Mouse (Mus musculus): ENCODE results near the gene Efna1. TPM values are rescaled to one million over a fixed set of nuclear protein-coding genes. Genes with fewer than 3 reads are reported as not detected.

Gene Efna1
- polyA plus RNA-seq, 1 experiment from 2014 or later: 5.3 TPM

DNA sequence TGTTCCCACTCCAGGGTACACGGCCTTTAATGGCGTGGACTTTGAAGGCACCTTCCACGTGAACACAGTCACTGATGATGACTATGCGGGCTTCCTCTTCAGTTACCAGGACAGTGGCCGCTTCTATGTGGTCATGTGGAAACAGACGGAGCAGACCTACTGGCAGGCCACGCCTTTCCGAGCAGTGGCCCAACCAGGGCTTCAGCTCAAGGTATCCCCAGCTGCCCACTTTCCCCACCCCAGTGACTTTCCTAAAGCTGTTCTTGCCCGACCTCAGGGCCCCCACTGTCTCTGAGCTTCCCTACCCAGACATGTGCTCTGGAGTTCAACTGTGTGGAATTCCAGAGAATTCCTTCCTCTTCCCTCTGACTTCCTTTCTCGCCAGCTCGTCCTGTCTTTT lies 56.1 kb downstream of the Efna1 start:
- no peaks in the 10 kb centered on the region for H3K36me3 ChIP-seq
- no peaks in the 10 kb centered on the region for H3K9me3 ChIP-seq (replicated peaks)
- H3K27ac ChIP-seq: no peak overlapping the region
- H3K9ac ChIP-seq: no peak overlapping the region
- no peak for ATAC-seq
- WGBS (ENCODE audit: insufficient replicate concordance): 56% methylated on average over 11 of the region's 11 CpGs
- H3K4me1 ChIP-seq: peaks cover 31% of the 10 kb centered on the region
- peaks cover 77% of the 10 kb centered on the region for H3K27me3 ChIP-seq (replicated peaks)
- no peak overlapping the region for H3K4me2 ChIP-seq
- no peak overlapping the region for H3K4me3 ChIP-seq

MicroRNAs encoded within 50 kb of the gene (microRNA counts, 519-probe panel; counts per million panel counts)
- microRNA mmu-miR-92b: 582 counts per million, percentile 70 among the panel's probes with 10 or more counts

Small RNAs within 50 kb of the gene (microRNA-seq; reads per million reads assigned to microRNA genes)
- 150 reads per million, percentile 51 among the genes with 10 or more reads in this experiment for gene Mir92b

Other genes with a start within 250 kb of the Efna1 start
- 7.7 and 8.8 TPM in 2 replicates for gene Rusc1, start 187.8 kb downstream of the Efna1 start, polyA plus RNA-seq (2016; fragmentation: Nextera tagmentation; extraction: Ambion mirVana)
- gene Gm43738, start 180.0 kb downstream of the Efna1 start, polyA plus RNA-seq (2016; fragmentation: Nextera tagmentation; extraction: Ambion mirVana): 0.06 TPM in 1 of 2 replicates, not detected in the other
- 284 and 291 TPM in 2 replicates for gene Fdps, start 179.2 kb downstream of the Efna1 start, polyA plus RNA-seq (2016; fragmentation: Nextera tagmentation; extraction: Ambion mirVana)
- 162 and 171 TPM in 2 replicates for gene Pklr, start 145.0 kb downstream of the Efna1 start, polyA plus RNA-seq (2016; fragmentation: Nextera tagmentation; extraction: Ambion mirVana)
- 0.81 and 0.86 TPM in 2 replicates for gene Hcn3, start 120.9 kb downstream of the Efna1 start, polyA plus RNA-seq (2016; fragmentation: Nextera tagmentation; extraction: Ambion mirVana)
- 21.1 and 21.2 TPM in 2 replicates for gene Clk2, start 116.3 kb downstream of the Efna1 start, polyA plus RNA-seq (2016; fragmentation: Nextera tagmentation; extraction: Ambion mirVana)
- gene Scamp3, start 103.7 kb downstream of the Efna1 start, polyA plus RNA-seq (2016; fragmentation: Nextera tagmentation; extraction: Ambion mirVana): 79.8 and 86.3 TPM in 2 replicates
- 5.3 and 6.6 TPM in 2 replicates for gene Fam189b, start 98.0 kb downstream of the Efna1 start, polyA plus RNA-seq (2016; fragmentation: Nextera tagmentation; extraction: Ambion mirVana)
- 26.6 and 26.7 TPM in 2 replicates for gene Gba, start 78.2 kb downstream of the Efna1 start, polyA plus RNA-seq (2016; fragmentation: Nextera tagmentation; extraction: Ambion mirVana)
- 1.7 and 3.1 TPM in 2 replicates for gene Thbs3, start 66.0 kb downstream of the Efna1 start, polyA plus RNA-seq (2016; fragmentation: Nextera tagmentation; extraction: Ambion mirVana)
- gene Mtx1, start 54.1 kb downstream of the Efna1 start, polyA plus RNA-seq (2016; fragmentation: Nextera tagmentation; extraction: Ambion mirVana): 160 and 167 TPM in 2 replicates
- gene Muc1, start 52.1 kb downstream of the Efna1 start, polyA plus RNA-seq (2016; fragmentation: Nextera tagmentation; extraction: Ambion mirVana): 0.13 TPM in 1 of 2 replicates, not detected in the other
- gene Krtcap2, start 35.2 kb downstream of the Efna1 start, polyA plus RNA-seq (2016; fragmentation: Nextera tagmentation; extraction: Ambion mirVana): 170 and 187 TPM in 2 replicates
- gene Trim46, start 34.8 kb downstream of the Efna1 start, polyA plus RNA-seq (2016; fragmentation: Nextera tagmentation; extraction: Ambion mirVana): 0.31 and 0.38 TPM in 2 replicates
- gene Dpm3, start 21.8 kb downstream of the Efna1 start, polyA plus RNA-seq (2016; fragmentation: Nextera tagmentation; extraction: Ambion mirVana): 72.3 and 73.6 TPM in 2 replicates
- 19.3 and 21.6 TPM in 2 replicates for gene Slc50a1, start 10.6 kb downstream of the Efna1 start, polyA plus RNA-seq (2016; fragmentation: Nextera tagmentation; extraction: Ambion mirVana)
- gene Efna3, start 41.8 kb upstream of the Efna1 start, polyA plus RNA-seq (2016; fragmentation: Nextera tagmentation; extraction: Ambion mirVana): 0.65 and 1.0 TPM in 2 replicates
- gene Efna4, start 56.9 kb upstream of the Efna1 start, polyA plus RNA-seq (2016; fragmentation: Nextera tagmentation; extraction: Ambion mirVana): 2.1 and 2.3 TPM in 2 replicates
- 14.1 and 14.5 TPM in 2 replicates for gene Adam15, start 68.9 kb upstream of the Efna1 start, polyA plus RNA-seq (2016; fragmentation: Nextera tagmentation; extraction: Ambion mirVana)
- gene Dcst2, start 80.8 kb upstream of the Efna1 start, polyA plus RNA-seq (2016; fragmentation: Nextera tagmentation; extraction: Ambion mirVana): 0.05 and 0.06 TPM in 2 replicates
- gene Dcst1, start 84.1 kb upstream of the Efna1 start, polyA plus RNA-seq (2016; fragmentation: Nextera tagmentation; extraction: Ambion mirVana): not detected in 2 replicates
- 1.2 and 1.6 TPM in 2 replicates for gene Zbtb7b, start 113.6 kb upstream of the Efna1 start, polyA plus RNA-seq (2016; fragmentation: Nextera tagmentation; extraction: Ambion mirVana)
- gene Lenep, start 121.7 kb upstream of the Efna1 start, polyA plus RNA-seq (2016; fragmentation: Nextera tagmentation; extraction: Ambion mirVana): not detected in 2 replicates
- 21.6 and 22.9 TPM in 2 replicates for gene Flad1, start 130.7 kb upstream of the Efna1 start, polyA plus RNA-seq (2016; fragmentation: Nextera tagmentation; extraction: Ambion mirVana)
- 310 and 316 TPM in 2 replicates for gene Cks1b, start 137.2 kb upstream of the Efna1 start, polyA plus RNA-seq (2016; fragmentation: Nextera tagmentation; extraction: Ambion mirVana)
- gene Shc1, start 137.3 kb upstream of the Efna1 start, polyA plus RNA-seq (2016; fragmentation: Nextera tagmentation; extraction: Ambion mirVana): 56.8 and 63.3 TPM in 2 replicates
- gene Pygo2, start 149.1 kb upstream of the Efna1 start, polyA plus RNA-seq (2016; fragmentation: Nextera tagmentation; extraction: Ambion mirVana): 22.7 and 23.1 TPM in 2 replicates
- gene Pbxip1, start 155.6 kb upstream of the Efna1 start, polyA plus RNA-seq (2016; fragmentation: Nextera tagmentation; extraction: Ambion mirVana): 8.3 and 9.2 TPM in 2 replicates
- 39.1 and 40.5 TPM in 2 replicates for gene Pmvk, start 173.4 kb upstream of the Efna1 start, polyA plus RNA-seq (2016; fragmentation: Nextera tagmentation; extraction: Ambion mirVana)
- gene Kcnn3, start 239.0 kb upstream of the Efna1 start, polyA plus RNA-seq (2016; fragmentation: Nextera tagmentation; extraction: Ambion mirVana): 0.12 TPM in 1 of 2 replicates, not detected in the other

Measured in liver, embryonic 12.5 days (tissue).